Mouse (Mus musculus): Measurements from ENCODE around the gene Chkb. TPM values are rescaled to one million over a fixed set of nuclear protein-coding genes. Genes with fewer than 3 reads are reported as not detected.

The Chkb gene
- polyA plus RNA-seq, 1 experiment, result 29.4 TPM

DNA sequence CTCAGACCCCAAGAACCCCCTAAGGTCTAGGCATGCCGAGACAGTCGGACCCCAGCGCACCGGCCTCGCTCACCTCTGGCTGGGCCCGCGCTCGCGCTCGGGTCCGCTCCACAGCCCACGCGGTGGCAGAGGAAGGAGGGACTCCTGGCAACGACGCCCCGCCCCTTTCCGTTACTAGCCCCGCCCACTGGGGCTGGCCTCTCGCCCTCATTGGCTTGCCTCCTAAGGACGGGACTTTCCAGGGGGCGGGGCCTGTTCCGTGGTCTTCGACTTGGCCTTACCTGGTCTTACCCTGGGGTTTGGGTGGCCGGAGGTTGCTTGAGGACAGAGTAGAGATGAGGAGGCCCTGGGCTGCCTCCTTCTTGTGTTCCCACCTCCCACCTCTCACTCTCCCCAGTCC lies 19.6 kb downstream of the Chkb start, which contains the start of gene Syce3:
TSS of gene Syce3 (minus strand) at position 386 of the 400 bp plus-strand sequence.
- Histone ChIP-seq H3K4me3 (ENCODE audit: insufficient read depth, low read length) (no peak within 1 kb of the TSS), H3K27ac (ENCODE audit: insufficient read depth, low read length) (no peak within 1 kb of the TSS), H3K4me1 (ENCODE audit: control insufficient read depth, insufficient read depth, low read length) (no peaks in the 10 kb centered on the region)
- TF ChIP-seq CTCF (IDR thresholded peaks at IDR 0.05; ENCODE audit: borderline replicate concordance, insufficient read depth, low read length) (no peak), POLR2A (IDR thresholded peaks at IDR 0.05; ENCODE audit: low read depth, low read length) (no peak)

DNA sequence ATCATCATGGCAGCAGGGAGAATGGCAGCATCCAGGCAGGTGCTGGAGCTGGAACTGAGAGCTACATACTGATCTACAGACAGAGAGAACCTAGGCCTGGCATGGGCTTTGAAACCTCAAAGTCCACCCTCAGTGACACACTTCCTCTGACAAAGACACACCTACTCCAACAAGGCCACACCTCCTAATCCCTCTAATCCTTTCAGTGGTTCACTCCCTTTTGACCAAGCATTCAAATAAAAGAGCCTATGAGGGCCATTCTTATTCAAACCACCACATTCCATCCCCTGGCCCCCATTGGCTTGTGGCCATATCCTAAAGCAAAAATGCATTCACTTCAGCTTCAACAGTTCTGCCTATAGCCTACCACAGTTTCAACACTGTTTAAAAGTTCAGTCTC lies 23.0 kb downstream of the Chkb start:
- H3K4me3 ChIP-seq (ENCODE audit: insufficient read depth, low read length), result no peak overlapping the region
- no peaks in the 10 kb centered on the region for H3K4me1 ChIP-seq (ENCODE audit: control insufficient read depth, insufficient read depth, low read length)
- TF ChIP-seq CTCF (IDR thresholded peaks at IDR 0.05; ENCODE audit: borderline replicate concordance, insufficient read depth, low read length) (no peak), POLR2A (IDR thresholded peaks at IDR 0.05; ENCODE audit: low read depth, low read length) (no peak)
- H3K27ac ChIP-seq (ENCODE audit: insufficient read depth, low read length), result no peak overlapping the region

DNA sequence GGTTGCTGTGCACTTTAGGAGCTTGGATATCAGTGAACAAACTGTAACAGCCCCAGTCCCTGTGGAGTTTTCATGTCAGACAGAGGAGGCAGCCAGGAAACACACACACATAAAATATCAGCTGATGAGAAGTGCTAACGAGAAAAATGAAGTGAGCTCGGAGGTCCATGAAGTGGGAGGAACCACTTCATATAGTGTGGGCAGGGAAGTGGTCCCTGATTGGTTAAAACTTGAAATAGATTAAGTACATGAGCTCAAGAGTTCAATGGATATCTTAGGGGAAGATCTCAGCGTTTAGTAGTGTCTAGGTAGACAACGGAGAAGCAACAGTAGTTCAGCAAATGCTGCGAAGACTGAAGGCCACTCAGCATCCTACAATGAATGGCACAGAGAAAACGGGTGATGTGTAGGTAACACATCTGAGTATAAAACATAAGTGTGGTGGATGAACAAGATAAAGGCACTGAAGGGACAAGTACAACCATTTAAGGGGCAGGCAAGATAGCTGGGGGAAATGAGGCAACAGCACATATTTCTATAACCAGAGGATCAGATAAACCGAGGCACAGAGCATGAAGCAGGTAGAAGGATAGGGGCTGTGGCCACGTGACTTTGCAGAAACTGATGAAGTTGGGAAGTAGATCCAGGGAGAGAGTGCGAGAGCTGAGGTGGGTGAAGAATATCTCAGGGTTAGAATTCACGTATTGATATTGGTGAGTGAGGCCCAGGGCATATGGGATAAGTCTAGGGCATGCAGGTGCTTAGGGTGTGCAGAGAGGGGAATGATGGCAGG lies 24.7 kb downstream of the Chkb start:
- no peak for TF ChIP-seq CTCF (IDR thresholded peaks at IDR 0.05; ENCODE audit: borderline replicate concordance, insufficient read depth, low read length)
- TF ChIP-seq POLR2A (IDR thresholded peaks at IDR 0.05; ENCODE audit: low read depth, low read length), result no peak
- no peak overlapping the region for H3K4me3 ChIP-seq (ENCODE audit: insufficient read depth, low read length)
- H3K27ac ChIP-seq (ENCODE audit: insufficient read depth, low read length), result no peak overlapping the region
- H3K4me1 ChIP-seq (ENCODE audit: control insufficient read depth, insufficient read depth, low read length), result no peaks in the 10 kb centered on the region

DNA sequence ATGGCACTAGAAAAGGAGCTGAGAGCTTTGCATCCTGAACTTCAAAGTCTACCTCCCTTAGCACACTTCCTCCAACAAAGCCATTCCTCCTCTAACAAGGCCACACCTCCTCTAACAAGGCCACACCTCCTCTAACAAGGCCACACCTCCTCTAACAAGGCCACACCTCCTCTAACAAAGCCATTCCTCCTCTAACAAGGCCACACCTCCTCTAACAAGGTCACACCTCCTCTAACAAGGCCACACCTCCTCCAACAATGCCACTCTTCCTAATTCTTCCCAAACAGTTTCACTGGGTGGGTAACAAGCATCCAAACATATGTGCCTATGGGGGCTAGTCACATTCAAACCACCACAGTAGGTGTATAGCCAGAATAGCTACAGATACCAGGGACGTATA lies 27.2 kb downstream of the Chkb start:
- Histone ChIP-seq H3K27ac (ENCODE audit: insufficient read depth, low read length) (no peak overlapping the region), H3K4me3 (ENCODE audit: insufficient read depth, low read length) (no peak overlapping the region), H3K4me1 (ENCODE audit: control insufficient read depth, insufficient read depth, low read length) (no peaks in the 10 kb centered on the region)
- TF ChIP-seq CTCF (IDR thresholded peaks at IDR 0.05; ENCODE audit: borderline replicate concordance, insufficient read depth, low read length) (no peak), POLR2A (IDR thresholded peaks at IDR 0.05; ENCODE audit: low read depth, low read length) (no peak)

DNA sequence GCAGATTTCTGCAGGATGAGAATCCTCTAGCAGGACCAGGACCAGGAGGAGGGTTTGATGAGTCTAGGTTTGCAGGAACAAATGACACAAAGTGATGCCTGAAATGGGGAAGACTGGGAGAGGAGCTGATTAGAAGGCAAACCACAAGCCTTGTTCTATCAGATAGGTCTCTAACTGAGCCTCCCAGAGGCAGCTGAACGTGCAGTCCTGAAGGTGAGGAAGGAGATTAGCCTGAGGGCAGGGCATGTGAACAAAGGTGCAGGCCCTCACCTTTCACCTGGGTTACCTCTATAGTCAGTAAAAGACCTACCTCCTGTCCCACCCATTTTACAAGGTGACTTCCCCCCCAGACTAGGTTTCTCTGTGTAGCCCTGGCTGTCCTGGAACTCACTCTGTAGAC lies 30.0 kb downstream of the Chkb start:
- TF ChIP-seq CTCF (IDR thresholded peaks at IDR 0.05; ENCODE audit: borderline replicate concordance, insufficient read depth, low read length) (no peak), POLR2A (IDR thresholded peaks at IDR 0.05; ENCODE audit: low read depth, low read length) (no peak)
- no peaks in the 10 kb centered on the region for H3K4me1 ChIP-seq (ENCODE audit: control insufficient read depth, insufficient read depth, low read length)
- H3K27ac ChIP-seq (ENCODE audit: insufficient read depth, low read length), result no peak overlapping the region
- H3K4me3 ChIP-seq (ENCODE audit: insufficient read depth, low read length), result no peak overlapping the region

DNA sequence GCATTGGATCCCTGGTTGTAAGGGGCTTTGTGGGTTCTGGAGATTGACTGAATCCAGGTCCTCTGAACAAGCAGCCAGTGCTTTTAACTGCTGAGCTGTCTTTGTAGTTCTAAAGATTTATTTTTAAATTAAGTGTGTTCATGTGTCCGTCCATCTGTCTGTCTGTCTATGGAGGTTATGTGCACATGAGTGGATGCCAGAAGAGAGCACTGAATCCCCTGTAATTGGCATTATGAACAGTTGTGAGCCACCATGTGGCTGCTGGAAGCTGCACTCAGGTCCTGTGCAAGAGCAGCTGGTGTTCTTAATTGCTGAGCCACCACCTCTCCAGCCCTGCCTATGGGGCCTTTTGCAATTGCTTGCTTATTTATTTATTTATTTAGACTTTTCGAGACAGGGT lies 31.6 kb downstream of the Chkb start:
- Histone ChIP-seq H3K27ac (ENCODE audit: insufficient read depth, low read length) (no peak overlapping the region), H3K4me3 (ENCODE audit: insufficient read depth, low read length) (no peak overlapping the region), H3K4me1 (ENCODE audit: control insufficient read depth, insufficient read depth, low read length) (no peaks in the 10 kb centered on the region)
- TF ChIP-seq POLR2A (IDR thresholded peaks at IDR 0.05; ENCODE audit: low read depth, low read length), result no peak
- no peak for TF ChIP-seq CTCF (IDR thresholded peaks at IDR 0.05; ENCODE audit: borderline replicate concordance, insufficient read depth, low read length)

DNA sequence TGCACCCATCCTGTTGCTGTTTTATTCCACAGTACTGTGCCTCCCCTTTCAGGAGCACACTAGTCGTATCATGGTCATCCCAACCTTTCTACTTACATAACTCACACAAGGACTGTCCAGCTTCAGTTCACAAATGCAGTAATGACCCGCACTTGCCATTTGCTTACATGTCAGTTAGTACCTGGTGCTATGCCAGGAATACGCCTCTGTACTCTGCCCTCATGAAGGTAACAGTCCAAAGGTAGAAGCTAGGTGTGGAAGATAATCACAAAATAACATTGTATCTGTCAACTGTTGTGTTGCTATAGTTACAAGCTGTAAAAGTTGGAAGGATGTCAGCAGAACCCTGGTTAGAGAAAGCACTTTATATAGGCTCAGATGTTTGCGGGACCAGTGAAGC lies 32.8 kb downstream of the Chkb start:
- Histone ChIP-seq H3K4me3 (ENCODE audit: insufficient read depth, low read length) (no peak overlapping the region), H3K4me1 (ENCODE audit: control insufficient read depth, insufficient read depth, low read length) (no peaks in the 10 kb centered on the region), H3K27ac (ENCODE audit: insufficient read depth, low read length) (no peak overlapping the region)
- TF ChIP-seq CTCF (IDR thresholded peaks at IDR 0.05; ENCODE audit: borderline replicate concordance, insufficient read depth, low read length), result no peak
- no peak for TF ChIP-seq POLR2A (IDR thresholded peaks at IDR 0.05; ENCODE audit: low read depth, low read length)

DNA sequence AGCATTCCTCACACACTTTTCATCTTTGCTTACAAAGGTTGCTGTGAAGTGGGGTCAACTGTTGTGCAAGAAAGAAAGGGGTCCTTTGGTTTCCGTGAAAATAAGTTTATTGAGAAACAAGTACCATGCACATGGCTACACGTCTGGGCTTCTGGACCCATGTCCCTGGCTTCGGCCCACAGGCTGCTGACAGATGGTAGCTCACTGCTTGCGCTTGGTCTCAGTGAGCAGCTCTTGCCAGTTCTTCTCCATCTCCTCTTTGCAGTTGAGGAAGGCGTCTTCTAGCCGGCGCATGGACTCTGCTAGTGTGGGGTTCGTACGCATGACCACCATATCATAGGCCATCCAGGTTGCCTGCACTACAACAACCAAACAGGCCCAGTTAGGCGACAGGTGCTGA lies 39.6 kb downstream of the Chkb start:
- no peaks in the 10 kb centered on the region for H3K4me1 ChIP-seq (ENCODE audit: control insufficient read depth, insufficient read depth, low read length)
- TF ChIP-seq POLR2A (IDR thresholded peaks at IDR 0.05; ENCODE audit: low read depth, low read length), result no peak
- no peak for TF ChIP-seq CTCF (IDR thresholded peaks at IDR 0.05; ENCODE audit: borderline replicate concordance, insufficient read depth, low read length)
- no peak overlapping the region for H3K27ac ChIP-seq (ENCODE audit: insufficient read depth, low read length)
- H3K4me3 ChIP-seq (ENCODE audit: insufficient read depth, low read length), result no peak overlapping the region

DNA sequence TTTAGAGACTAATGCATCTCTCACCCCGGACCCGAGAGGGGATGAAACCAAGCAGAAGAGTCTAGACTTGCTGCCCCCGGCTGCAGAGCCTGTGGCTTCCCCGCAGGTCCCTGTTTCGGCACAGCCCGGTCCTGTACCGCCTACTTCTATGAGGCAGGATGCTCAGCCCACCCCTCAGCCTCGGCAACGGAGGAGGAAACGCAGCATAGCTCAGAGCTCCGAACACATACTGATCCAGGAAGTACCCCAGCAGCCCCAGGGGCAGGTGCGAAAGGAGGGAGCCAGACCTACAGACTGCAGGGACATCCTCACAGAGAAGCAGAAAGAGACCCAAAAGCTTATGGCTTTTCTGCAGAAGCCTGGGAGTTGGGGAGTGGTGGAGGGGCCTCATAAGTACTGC lies 42.6 kb downstream of the Chkb start:
- Histone ChIP-seq H3K4me1 (ENCODE audit: control insufficient read depth, insufficient read depth, low read length) (no peaks in the 10 kb centered on the region), H3K27ac (ENCODE audit: insufficient read depth, low read length) (no peak overlapping the region), H3K4me3 (ENCODE audit: insufficient read depth, low read length) (no peak overlapping the region)
- TF ChIP-seq POLR2A (IDR thresholded peaks at IDR 0.05; ENCODE audit: low read depth, low read length), result no peak

DNA sequence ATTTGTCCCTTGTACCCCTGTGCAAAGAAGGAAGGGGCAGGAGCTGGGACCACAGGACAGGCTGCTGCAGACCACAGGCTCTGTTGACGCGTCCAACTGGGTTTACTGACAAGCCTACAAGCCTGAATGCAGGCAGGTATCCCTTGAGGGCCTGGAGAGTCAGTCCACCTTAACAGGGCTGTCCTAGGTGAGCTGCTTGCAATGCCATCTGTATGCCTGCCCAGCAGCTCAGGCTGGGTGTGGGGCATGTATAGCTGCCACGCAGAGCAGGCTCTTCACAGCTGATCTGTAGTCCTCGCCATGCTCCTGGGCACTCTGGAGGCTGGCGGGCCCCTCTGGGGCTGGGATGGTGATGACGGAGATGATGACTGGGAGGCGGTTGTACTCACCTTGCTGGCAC lies 45.1 kb downstream of the Chkb start, which contains the start of gene Klhdc7b:
TSS of gene Klhdc7b (plus strand) at position 301 of the 400 bp plus-strand sequence.
- Histone ChIP-seq H3K4me1 (ENCODE audit: control insufficient read depth, insufficient read depth, low read length) (no peaks in the 10 kb centered on the region), H3K4me3 (ENCODE audit: insufficient read depth, low read length) (no peak within 1 kb of the TSS), H3K27ac (ENCODE audit: insufficient read depth, low read length) (no peak within 1 kb of the TSS)
- no peak for TF ChIP-seq CTCF (IDR thresholded peaks at IDR 0.05; ENCODE audit: borderline replicate concordance, insufficient read depth, low read length)
- no peak for TF ChIP-seq POLR2A (IDR thresholded peaks at IDR 0.05; ENCODE audit: low read depth, low read length)
